Mouse (Mus musculus) megakaryocyte, embryonic 14.5 days (primary cell): ENCODE results near the gene Stub1.

Experiments
- FLI1 ChIP-seq: IDR thresholded peaks from 2 replicates; pipeline ENCODE4 v1.6.1; 2012; ENCODE audit warnings: low read length, inconsistent platforms, mixed read lengths
- GATA1 ChIP-seq: IDR thresholded peaks from 3 replicates; pipeline ENCODE4 v1.6.1; 2012; ENCODE audit warnings: mixed read lengths, low read length, inconsistent platforms, borderline replicate concordance

GRCm38 (mm10) chr17:25783861-25784574 lies 49.2 kb downstream of the Stub1 start:
- no peak for TF ChIP-seq GATA1
- TF ChIP-seq FLI1 = no peak
